Mouse (Mus musculus) brain, adult 2 months (tissue): ENCODE data around the gene Snx4.

Experiments
- DNase-seq: peaks from one replicate; pipeline ENCODE4 v3.0.0; 2011; ENCODE audit warnings: low read depth, low spot score

Snx4 gene

GRCm38 (mm10) chr16:33267616-33268253 lies 16.5 kb downstream of the Snx4 start:
- no peak for DNase-seq

- DNase-seq: no peak
Measured at GRCm38 (mm10) chr16:33271824-33272223, 20.6 kb downstream of the Snx4 start.

GRCm38 (mm10) chr16:33283079-33283478 lies 31.8 kb downstream of the Snx4 start:
- peak; percentile 30 for DNase-seq

GRCm38 (mm10) chr16:33288536-33288935 lies 37.3 kb downstream of the Snx4 start:
- DNase-seq: no peak

GRCm38 (mm10) chr16:33289981-33290380 lies 38.7 kb downstream of the Snx4 start:
- no peak for DNase-seq

GRCm38 (mm10) chr16:33292241-33292640 lies 41.0 kb downstream of the Snx4 start:
- DNase-seq: no peak

GRCm38 (mm10) chr16:33294681-33295080 lies 43.4 kb downstream of the Snx4 start:
- DNase-seq: no peak

- DNase-seq: no peak
Measured at GRCm38 (mm10) chr16:33295321-33295720, 44.1 kb downstream of the Snx4 start.

GRCm38 (mm10) chr16:33297493-33297892 lies 46.3 kb downstream of the Snx4 start:
- DNase-seq: peak; percentile 53

- DNase-seq: peak; percentile 74
Measured at GRCm38 (mm10) chr16:33306633-33307070, 55.4 kb downstream of the Snx4 start.

- no peak for DNase-seq
Measured at GRCm38 (mm10) chr16:33307761-33308160, 56.5 kb downstream of the Snx4 start.

GRCm38 (mm10) chr16:33309066-33309465 lies 57.8 kb downstream of the Snx4 start:
- no peak for DNase-seq

GRCm38 (mm10) chr16:33315611-33316010 lies 64.4 kb downstream of the Snx4 start:
- DNase-seq: no peak

- no peak for DNase-seq
Measured at GRCm38 (mm10) chr16:33317646-33318045, 66.4 kb downstream of the Snx4 start.

GRCm38 (mm10) chr16:33318059-33318458 lies 66.8 kb downstream of the Snx4 start:
- no peak for DNase-seq

- no peak for DNase-seq
Measured at GRCm38 (mm10) chr16:33325704-33326455, 74.6 kb downstream of the Snx4 start.

- no peak for DNase-seq
Measured at GRCm38 (mm10) chr16:33326589-33326988, 75.3 kb downstream of the Snx4 start.

- DNase-seq: no peak
Measured at GRCm38 (mm10) chr16:33327101-33327500, 75.9 kb downstream of the Snx4 start.

GRCm38 (mm10) chr16:33333015-33333414 lies 81.8 kb downstream of the Snx4 start:
- DNase-seq: no peak

- peak; percentile 98 for DNase-seq
Measured at GRCm38 (mm10) chr16:33337177-33337576, 85.9 kb downstream of the Snx4 start.

- no peak for DNase-seq
Measured at GRCm38 (mm10) chr16:33337681-33338080, 86.4 kb downstream of the Snx4 start.

- no peak for DNase-seq
Measured at GRCm38 (mm10) chr16:33338492-33338891, 87.2 kb downstream of the Snx4 start.

- DNase-seq: no peak
Measured at GRCm38 (mm10) chr16:33339476-33339875, 88.2 kb downstream of the Snx4 start.
